Mouse (Mus musculus): Measurements from ENCODE around the gene Frmd4b. TPM values are rescaled to one million over a fixed set of nuclear protein-coding genes. Genes with fewer than 3 reads are reported as not detected.

Frmd4b gene
- polyA plus RNA-seq, 1 experiment from 2014 or later: 34.7 TPM

- Histone ChIP-seq H3K27ac (no peak overlapping the region), H3K9me3 (replicated peaks) (no peaks in the 10 kb centered on the region), H3K27me3 (no peaks in the 10 kb centered on the region), H3K9ac (no peak overlapping the region), H3K4me2 (no peak overlapping the region), H3K4me3 (no peak overlapping the region), H3K4me1 (peaks cover 20% of the 10 kb centered on the region; the same call in 1 of the 2 replicates), H3K36me3 (ENCODE audit: poor library complexity, severe bottlenecking) (no peaks in the 10 kb centered on the region; the same call in 1 of the 2 replicates)
- no peak for ATAC-seq
- WGBS: 59% methylated on average over 7 of the region's 7 CpGs
These were observed 212.0 kb downstream of the Frmd4b start for GRCm38 (mm10) chr6:97405311-97405710.

- WGBS: 79% methylated on average over 8 of the region's 10 CpGs
- H3K4me2 ChIP-seq: no peak overlapping the region
These were observed 214.4 kb downstream of the Frmd4b start for GRCm38 (mm10) chr6:97402822-97403472.

GRCm38 (mm10) chr6:97400446-97400845, 216.9 kb downstream of the Frmd4b start:
- ATAC-seq: no peak

More at GRCm38 (mm10) chr6:97402822-97403472, 214.4 kb downstream of the Frmd4b start:
- no peak overlapping the region for H3K9ac ChIP-seq
- no peak for ATAC-seq
- H3K27ac ChIP-seq: no peak overlapping the region
- no peak overlapping the region for H3K4me3 ChIP-seq
- H3K36me3 ChIP-seq (ENCODE audit: poor library complexity, severe bottlenecking): no peaks in the 10 kb centered on the region
- H3K27me3 ChIP-seq: no peaks in the 10 kb centered on the region
- H3K9me3 ChIP-seq (replicated peaks): no peaks in the 10 kb centered on the region
- peaks cover 16% of the 10 kb centered on the region for H3K4me1 ChIP-seq

GRCm38 (mm10) chr6:97397935-97398334, 219.4 kb downstream of the Frmd4b start:
- Histone ChIP-seq H3K27me3 (no peaks in the 10 kb centered on the region), H3K4me3 (no peak overlapping the region), H3K36me3 (ENCODE audit: poor library complexity, severe bottlenecking) (no peaks in the 10 kb centered on the region), H3K9me3 (replicated peaks) (no peaks in the 10 kb centered on the region), H3K4me1 (peaks cover 55% of the 10 kb centered on the region), H3K4me2 (no peak overlapping the region), H3K27ac (peak overlapping the region; percentile 8; the same call in 1 of the 2 replicates), H3K9ac (no peak overlapping the region)
- 80% methylated on average over 4 of the region's 4 CpGs for WGBS
- no peak for ATAC-seq

More at GRCm38 (mm10) chr6:97400446-97400845, 216.9 kb downstream of the Frmd4b start:
- no peak overlapping the region for H3K4me2 ChIP-seq
- no peak overlapping the region for H3K27ac ChIP-seq
- no peak overlapping the region for H3K4me3 ChIP-seq
- no peaks in the 10 kb centered on the region for H3K27me3 ChIP-seq
- H3K9ac ChIP-seq: no peak overlapping the region
- WGBS: 87% methylated on average over 6 of the region's 6 CpGs
- no peaks in the 10 kb centered on the region for H3K9me3 ChIP-seq (replicated peaks)
- peaks cover 39% of the 10 kb centered on the region for H3K4me1 ChIP-seq
- no peaks in the 10 kb centered on the region for H3K36me3 ChIP-seq (ENCODE audit: poor library complexity, severe bottlenecking)

GRCm38 (mm10) chr6:97396957-97397354, 220.4 kb downstream of the Frmd4b start:
- Histone ChIP-seq H3K9ac (no peak overlapping the region), H3K4me2 (no peak overlapping the region), H3K27ac (peak overlapping the region; percentile 92), H3K36me3 (ENCODE audit: poor library complexity, severe bottlenecking) (no peaks in the 10 kb centered on the region), H3K4me1 (peaks cover 57% of the 10 kb centered on the region), H3K9me3 (replicated peaks) (no peaks in the 10 kb centered on the region), H3K27me3 (no peaks in the 10 kb centered on the region), H3K4me3 (no peak overlapping the region)
- WGBS: 20% methylated on average over 3 of the region's 3 CpGs
- peak; percentile 53 for ATAC-seq

GRCm38 (mm10) chr6:97396351-97396956, 220.9 kb downstream of the Frmd4b start:
- H3K27me3 ChIP-seq: no peaks in the 10 kb centered on the region
- H3K9me3 ChIP-seq (replicated peaks): no peaks in the 10 kb centered on the region
- no peaks in the 10 kb centered on the region for H3K36me3 ChIP-seq (ENCODE audit: poor library complexity, severe bottlenecking)
- peak overlapping the region; percentile 45 for H3K9ac ChIP-seq
- H3K27ac ChIP-seq: peak overlapping the region; percentile 92
- no peak overlapping the region; the same call in 1 of the 2 replicates for H3K4me3 ChIP-seq
- WGBS: 3% methylated on average over 9 of the region's 9 CpGs
- ATAC-seq: peak; percentile 90
- peaks cover 57% of the 10 kb centered on the region for H3K4me1 ChIP-seq
- peak overlapping the region; percentile 44 for H3K4me2 ChIP-seq

- peak overlapping the region; percentile 92 for H3K27ac ChIP-seq
- no peaks in the 10 kb centered on the region for H3K36me3 ChIP-seq (ENCODE audit: poor library complexity, severe bottlenecking)
- no peak overlapping the region for H3K4me3 ChIP-seq
- H3K27me3 ChIP-seq: no peaks in the 10 kb centered on the region
- peaks cover 57% of the 10 kb centered on the region for H3K4me1 ChIP-seq
- peak; percentile 17 for ATAC-seq
- peak overlapping the region; percentile 45 for H3K9ac ChIP-seq
- no peaks in the 10 kb centered on the region for H3K9me3 ChIP-seq (replicated peaks)
- 6% methylated on average over 17 of the region's 17 CpGs for WGBS
- H3K4me2 ChIP-seq: peak overlapping the region; percentile 44
These were observed 221.6 kb downstream of the Frmd4b start for GRCm38 (mm10) chr6:97395477-97396350.

GRCm38 (mm10) chr6:97394473-97395075, 222.8 kb downstream of the Frmd4b start:
- no peak for ATAC-seq
- Histone ChIP-seq H3K27me3 (no peaks in the 10 kb centered on the region), H3K36me3 (ENCODE audit: poor library complexity, severe bottlenecking) (no peaks in the 10 kb centered on the region), H3K4me3 (no peak overlapping the region), H3K9me3 (replicated peaks) (no peaks in the 10 kb centered on the region), H3K27ac (peak overlapping the region; percentile 92), H3K4me1 (peaks cover 57% of the 10 kb centered on the region), H3K4me2 (peak overlapping the region; percentile 44), H3K9ac (peak overlapping the region; percentile 37; the same call in 1 of the 2 replicates)
- 20% methylated on average over 12 of the region's 12 CpGs for WGBS

GRCm38 (mm10) chr6:97392912-97393311, 224.4 kb downstream of the Frmd4b start:
- no peaks in the 10 kb centered on the region for H3K36me3 ChIP-seq (ENCODE audit: poor library complexity, severe bottlenecking)
- H3K27ac ChIP-seq: no peak overlapping the region
- peaks cover 49% of the 10 kb centered on the region for H3K4me1 ChIP-seq
- H3K4me2 ChIP-seq: no peak overlapping the region
- H3K9me3 ChIP-seq (replicated peaks): no peaks in the 10 kb centered on the region
- H3K4me3 ChIP-seq: no peak overlapping the region
- WGBS: 67% methylated on average over 3 of the region's 3 CpGs
- no peaks in the 10 kb centered on the region for H3K27me3 ChIP-seq
- no peak overlapping the region for H3K9ac ChIP-seq
- no peak for ATAC-seq

GRCm38 (mm10) chr6:97387388-97387787, 230.0 kb downstream of the Frmd4b start:
- no peak overlapping the region for H3K4me3 ChIP-seq
- no peaks in the 10 kb centered on the region for H3K9me3 ChIP-seq (replicated peaks)
- no peak overlapping the region for H3K27ac ChIP-seq
- H3K27me3 ChIP-seq: no peaks in the 10 kb centered on the region
- no peak overlapping the region for H3K9ac ChIP-seq
- 0 out of 2 replicates have a peak, but pooled peaks cover 4% of the 10 kb centered on the region for H3K36me3 ChIP-seq (ENCODE audit: poor library complexity, severe bottlenecking)
- no peak overlapping the region for H3K4me2 ChIP-seq
- H3K4me1 ChIP-seq: no peaks in the 10 kb centered on the region; the same call in 1 of the 2 replicates
- 88% methylated on average over 6 of the region's 6 CpGs for WGBS
- no peak for ATAC-seq

GRCm38 (mm10) chr6:97384918-97385317, 232.4 kb downstream of the Frmd4b start:
- no peak overlapping the region for H3K9ac ChIP-seq
- H3K9me3 ChIP-seq (replicated peaks): no peaks in the 10 kb centered on the region
- H3K27ac ChIP-seq: no peak overlapping the region
- no peaks in the 10 kb centered on the region for H3K27me3 ChIP-seq
- H3K4me2 ChIP-seq: no peak overlapping the region
- peaks cover 14% of the 10 kb centered on the region for H3K4me1 ChIP-seq
- ATAC-seq: no peak
- 0 out of 2 replicates have a peak, but pooled peaks cover 4% of the 10 kb centered on the region for H3K36me3 ChIP-seq (ENCODE audit: poor library complexity, severe bottlenecking)
- WGBS: 85% methylated on average over 5 of the region's 5 CpGs
- H3K4me3 ChIP-seq: no peak overlapping the region

All from forebrain, embryonic 13.5 days (tissue).